Mouse (Mus musculus) heart, embryonic 13.5 days (tissue): ENCODE results near the gene Hoxb4. TPM values are rescaled to one million over a fixed set of nuclear protein-coding genes. Genes with fewer than 3 reads are reported as not detected.
A peak's percentile ranks its signal among the peaks of the same experiment; 100 is the strongest.

Experiments used
- ATAC-seq: fragments of 200-750 bp; cut with Nextera tagmentation; 2 replicates; pipeline ENCODE4 v1.8.0; 2017; ENCODE audit warnings: moderate TSS enrichment; ENCODE audit not compliant: insufficient number of reproducible peaks, low FRiP score, low TSS enrichment; ENCODE audit errors: extremely low read depth
- H3K27ac ChIP-seq: fragments of 300-500 bp; sonication (generic); replicated peaks from 2 replicates; pipeline ENCODE4 v1.5.1; 2015; ENCODE audit warnings: moderate library complexity, mild to moderate bottlenecking, inconsistent platforms
- H3K27me3 ChIP-seq: fragments of 300-500 bp; sonication (generic); replicated peaks from 2 replicates; pipeline ENCODE4 v1.6.1; 2015; ENCODE audit warnings: mild to moderate bottlenecking, inconsistent platforms
- H3K36me3 ChIP-seq: fragments of 300-500 bp; sonication (generic); 2 replicates; pipeline ENCODE4 v1.6.1; 2015; ENCODE audit warnings: mild to moderate bottlenecking, inconsistent platforms
- H3K4me1 ChIP-seq: fragments of 300-500 bp; sonication (generic); 2 replicates; pipeline ENCODE4 v1.6.1; 2015; ENCODE audit warnings: inconsistent platforms
- H3K4me2 ChIP-seq: fragments of 300-500 bp; sonication (generic); 2 replicates; pipeline ENCODE4 v1.6.1; 2015; ENCODE audit warnings: inconsistent platforms, mild to moderate bottlenecking, moderate library complexity
- H3K4me3 ChIP-seq: fragments of 300-500 bp; sonication (generic); 2 replicates; pipeline ENCODE4 v1.5.1; 2015; ENCODE audit warnings: moderate library complexity, mild to moderate bottlenecking, inconsistent platforms
- H3K9ac ChIP-seq: fragments of 300-500 bp; sonication (generic); 2 replicates; pipeline ENCODE4 v1.6.1; 2015; ENCODE audit warnings: inconsistent platforms, mild to moderate bottlenecking, moderate library complexity
- H3K9me3 ChIP-seq: fragments of 300-500 bp; sonication (generic); 2 replicates; pipeline ENCODE4 v1.6.1; 2016; ENCODE audit warnings: inconsistent platforms
- WGBS: fragments of 180-500 bp; shearing (Covaris S2); methylation state at CpG from one replicate; pipeline ENCODE4 v1.1.7; 2015; ENCODE audit warnings: mixed read lengths; 5-methylcytosine and 5-hydroxymethylcytosine counted together
- polyA plus RNA-seq: library from polyadenylated mRNA; unstranded; fragments of >200 nt; fragmentation: Nextera tagmentation; extraction: Ambion mirVana; gene quantifications from 2 replicates; pipeline ENCODE4 v1.2.1, GENCODE M21; 2015

The Hoxb4 gene
- polyA plus RNA-seq, 1 experiment from 2014 or later: 0.59 TPM

GRCm38 (mm10) chr11:96302381-96303150, 15.5 kb upstream of the Hoxb4 start:
- H3K4me3 ChIP-seq: peak overlapping the region; percentile 43; the same call in 1 of the 2 replicates
- H3K4me2 ChIP-seq: peak overlapping the region; percentile 63; the same call in 1 of the 2 replicates
- H3K27me3 ChIP-seq: peaks cover 100% of the 10 kb centered on the region
- no peaks in the 10 kb centered on the region for H3K36me3 ChIP-seq
- H3K9ac ChIP-seq: no peak overlapping the region
- WGBS: 8% methylated on average over 23 of the region's 23 CpGs
- no peak for ATAC-seq
- no peaks in the 10 kb centered on the region for H3K9me3 ChIP-seq
- H3K4me1 ChIP-seq: peaks cover 6% of the 10 kb centered on the region
- no peak overlapping the region for H3K27ac ChIP-seq

- under 1% methylated on average over 69 of the region's 69 CpGs for WGBS
- no peak for ATAC-seq
- Histone ChIP-seq H3K9me3 (no peaks in the 10 kb centered on the region), H3K27me3 (peaks cover 100% of the 10 kb centered on the region), H3K36me3 (no peaks in the 10 kb centered on the region), H3K27ac (peak within 1 kb of the TSS; percentile 48; the same call in 1 of the 2 replicates), H3K4me1 (peaks cover 6% of the 10 kb centered on the region), H3K9ac (peak within 1 kb of the TSS; percentile 70), H3K4me3 (peak within 1 kb of the TSS; percentile 43), H3K4me2 (peak within 1 kb of the TSS; percentile 63)
Observed at GRCm38 (mm10) chr11:96303151-96304099, 14.6 kb upstream of the Hoxb4 start, which contains the start of gene Hoxb5. Hoxb5 (plus strand) TSS chr11:96303336.

- ATAC-seq: no peak
- Histone ChIP-seq H3K4me2 (peak overlapping the region; percentile 63), H3K4me1 (no peaks in the 10 kb centered on the region; the same call in 1 of the 2 replicates), H3K27ac (no peak overlapping the region), H3K9me3 (no peaks in the 10 kb centered on the region), H3K36me3 (no peaks in the 10 kb centered on the region), H3K4me3 (peak overlapping the region; percentile 43), H3K27me3 (peaks cover 100% of the 10 kb centered on the region), H3K9ac (peak overlapping the region; percentile 70)
- WGBS: 2% methylated on average over 38 of the region's 38 CpGs
Observed at GRCm38 (mm10) chr11:96304381-96305195, 13.5 kb upstream of the Hoxb4 start.

DNA sequence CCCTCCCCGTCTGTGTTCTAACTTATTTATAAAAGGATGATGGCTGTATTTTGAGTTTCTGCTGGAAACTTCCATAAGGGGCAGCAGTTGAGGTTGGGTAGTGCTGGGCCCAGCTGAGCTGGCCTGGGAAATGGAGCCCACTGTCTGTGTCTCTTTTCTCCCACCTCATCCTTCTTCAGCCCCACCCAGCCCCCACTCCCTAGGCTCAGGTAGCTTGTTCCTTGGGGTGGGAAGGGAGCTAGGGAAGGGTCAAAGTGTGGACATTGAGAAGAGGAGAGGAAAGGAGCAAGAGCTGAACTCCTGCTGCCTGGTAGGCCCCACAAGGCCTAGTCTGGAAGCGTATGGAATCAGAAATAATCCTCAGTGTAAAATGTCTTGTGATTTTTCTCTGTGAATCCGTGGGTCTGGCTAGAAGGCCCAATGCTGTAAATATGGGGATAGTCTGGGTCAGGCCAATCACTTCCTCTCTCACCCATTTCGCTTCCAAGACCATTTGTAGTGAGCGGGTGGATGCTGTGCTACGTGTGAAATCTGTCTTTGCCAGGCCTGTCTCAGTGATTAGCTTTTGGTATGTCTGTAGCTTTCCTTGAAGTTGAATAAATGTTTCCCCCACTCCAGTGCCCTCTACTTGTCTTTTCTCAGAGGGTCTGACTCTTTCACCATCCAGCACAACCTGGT, 12.4 kb upstream of the Hoxb4 start:
- no peak overlapping the region for H3K27ac ChIP-seq
- no peaks in the 10 kb centered on the region for H3K36me3 ChIP-seq
- H3K4me2 ChIP-seq: peak overlapping the region; percentile 15
- H3K4me1 ChIP-seq: no peaks in the 10 kb centered on the region; the same call in 1 of the 2 replicates
- peak overlapping the region; percentile 43 for H3K4me3 ChIP-seq
- no peaks in the 10 kb centered on the region for H3K9me3 ChIP-seq
- ATAC-seq: no peak
- H3K27me3 ChIP-seq: peaks cover 100% of the 10 kb centered on the region
- WGBS: 57% methylated on average over 6 of the region's 6 CpGs
- H3K9ac ChIP-seq: peak overlapping the region; percentile 20; the same call in 1 of the 2 replicates

DNA sequence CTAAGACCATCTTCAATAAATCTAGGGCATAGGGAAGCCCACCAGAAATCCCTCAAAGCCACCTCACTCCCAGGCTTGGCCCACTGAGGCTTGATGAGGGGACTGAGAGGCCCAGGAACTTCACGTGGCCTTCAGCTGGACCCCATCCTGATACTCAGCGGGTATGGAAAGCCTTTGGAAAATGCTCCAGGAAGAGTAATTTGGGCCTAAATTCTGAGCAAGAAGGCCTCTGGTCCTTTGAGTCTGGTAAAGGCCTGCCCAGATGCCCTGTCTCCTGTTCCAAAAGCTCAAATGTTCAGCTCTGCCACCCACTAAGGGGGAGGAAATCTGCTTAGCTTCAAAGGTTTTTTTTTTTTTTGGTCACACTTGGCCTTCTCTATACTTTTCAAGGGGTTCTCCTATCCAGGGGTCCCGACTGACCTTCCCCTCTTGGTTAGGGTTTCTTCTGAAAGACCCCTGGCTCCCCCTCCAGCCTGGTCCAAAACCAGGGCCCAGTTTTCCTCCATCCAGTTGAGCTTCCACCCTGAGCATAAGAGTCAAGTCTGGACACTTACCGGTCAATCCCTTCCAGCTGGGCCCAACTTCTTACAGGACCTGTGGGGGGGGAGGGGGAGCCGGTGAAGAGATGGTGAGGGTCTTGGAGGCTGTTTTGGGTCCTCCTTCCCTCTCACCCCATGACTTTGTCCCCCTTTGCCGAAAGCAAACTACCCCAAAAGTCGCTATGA, 11.7 kb upstream of the Hoxb4 start:
- no peak for ATAC-seq
- Histone ChIP-seq H3K4me1 (0 out of 2 replicates have a peak, but pooled peaks cover 4% of the 10 kb centered on the region), H3K36me3 (no peaks in the 10 kb centered on the region), H3K9me3 (no peaks in the 10 kb centered on the region), H3K27me3 (peaks cover 100% of the 10 kb centered on the region), H3K9ac (no peak overlapping the region), H3K27ac (no peak overlapping the region), H3K4me3 (peak overlapping the region; percentile 15), H3K4me2 (peak overlapping the region; percentile 3)
- WGBS: 24% methylated on average over 7 of the region's 7 CpGs

DNA sequence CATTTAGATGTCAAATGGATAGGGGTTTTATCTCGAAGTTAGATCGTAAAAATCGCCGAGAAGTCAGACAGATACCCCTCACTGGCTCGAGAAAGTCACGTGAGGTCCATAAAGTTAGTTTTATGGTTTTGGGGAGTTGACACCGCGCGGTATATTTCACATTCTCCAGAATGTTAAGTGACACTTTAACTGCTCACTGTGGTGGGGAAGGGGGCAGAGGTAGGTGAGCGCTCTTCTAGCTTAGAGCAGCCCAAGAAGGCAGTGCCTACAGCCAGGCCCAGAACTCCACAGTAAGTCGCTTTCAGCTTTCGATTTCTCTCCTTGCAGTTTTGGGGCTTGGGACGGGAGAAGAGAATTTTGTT, 11.2 kb upstream of the Hoxb4 start:
- Histone ChIP-seq H3K9me3 (no peaks in the 10 kb centered on the region), H3K36me3 (no peaks in the 10 kb centered on the region), H3K4me3 (peak overlapping the region; percentile 15; the same call in 1 of the 2 replicates), H3K27ac (no peak overlapping the region), H3K9ac (no peak overlapping the region), H3K4me2 (no peak overlapping the region; the same call in none of the 2 replicates), H3K27me3 (peaks cover 100% of the 10 kb centered on the region), H3K4me1 (peaks cover 8% of the 10 kb centered on the region; the same call in 1 of the 2 replicates)
- 17% methylated on average over 13 of the region's 13 CpGs for WGBS
- no peak for ATAC-seq

DNA sequence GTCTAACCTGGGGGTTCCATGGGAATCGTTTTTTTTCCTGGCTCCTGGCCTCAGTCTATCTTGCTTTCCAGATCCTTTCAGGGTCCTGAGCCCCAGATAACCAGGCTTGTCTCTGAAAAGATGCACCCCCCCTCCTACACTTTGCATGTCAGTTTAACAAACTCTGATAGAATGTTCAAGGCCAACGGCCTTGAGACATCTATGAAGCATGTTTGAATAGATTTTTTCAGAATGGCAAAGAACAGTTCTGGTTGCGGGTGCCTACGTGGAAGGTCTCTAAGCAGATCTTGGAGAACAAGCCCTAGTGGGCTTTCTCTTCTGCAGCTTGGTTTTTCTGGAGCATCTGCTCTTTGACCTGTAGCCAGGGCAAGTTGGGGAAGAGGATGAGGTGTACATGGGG, 9.3 kb upstream of the Hoxb4 start:
- H3K4me3 ChIP-seq: peak overlapping the region; percentile 5; the same call in 1 of the 2 replicates

DNA sequence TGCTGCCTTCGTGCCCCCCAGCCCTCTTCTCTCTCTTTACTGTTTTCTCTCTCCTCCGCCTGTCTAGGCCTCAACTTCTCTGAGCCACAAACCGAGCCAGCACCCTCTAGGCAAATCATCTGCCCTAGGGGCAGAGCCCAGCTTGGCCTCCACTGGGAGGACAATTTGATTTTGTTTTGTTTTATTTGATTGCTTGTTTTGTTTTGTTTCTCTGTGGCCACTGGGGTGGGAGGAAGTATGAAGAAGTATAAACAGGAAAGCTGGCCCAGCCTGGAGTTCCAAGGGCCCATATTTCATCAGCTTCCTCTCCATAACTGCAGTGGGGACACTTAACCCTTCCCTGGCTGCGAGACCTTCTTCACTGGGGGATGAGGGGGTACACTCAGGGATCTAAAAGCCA, 8.8 kb upstream of the Hoxb4 start:
- H3K9me3 ChIP-seq: no peaks in the 10 kb centered on the region
- 24% methylated on average over 4 of the region's 4 CpGs for WGBS
- H3K36me3 ChIP-seq: no peaks in the 10 kb centered on the region
- H3K4me2 ChIP-seq: 0 out of 2 replicates have a peak overlapping the region, but pooled peaks have one; percentile 6
- H3K4me3 ChIP-seq: peak overlapping the region; percentile 5; the same call in 1 of the 2 replicates
- peaks cover 100% of the 10 kb centered on the region for H3K27me3 ChIP-seq
- no peak for ATAC-seq
- H3K9ac ChIP-seq: no peak overlapping the region
- H3K4me1 ChIP-seq: peaks cover 11% of the 10 kb centered on the region; the same call in 1 of the 2 replicates
- no peak overlapping the region for H3K27ac ChIP-seq

More for the DNA sequence above, 9.3 kb upstream of the Hoxb4 start:
- Histone ChIP-seq H3K9ac (no peak overlapping the region), H3K27ac (no peak overlapping the region), H3K27me3 (peaks cover 100% of the 10 kb centered on the region), H3K9me3 (no peaks in the 10 kb centered on the region), H3K4me2 (0 out of 2 replicates have a peak overlapping the region, but pooled peaks have one; percentile 6), H3K4me1 (peaks cover 11% of the 10 kb centered on the region; the same call in 1 of the 2 replicates), H3K36me3 (no peaks in the 10 kb centered on the region)
- no peak for ATAC-seq
- 17% methylated on average over 4 of the region's 4 CpGs for WGBS

DNA sequence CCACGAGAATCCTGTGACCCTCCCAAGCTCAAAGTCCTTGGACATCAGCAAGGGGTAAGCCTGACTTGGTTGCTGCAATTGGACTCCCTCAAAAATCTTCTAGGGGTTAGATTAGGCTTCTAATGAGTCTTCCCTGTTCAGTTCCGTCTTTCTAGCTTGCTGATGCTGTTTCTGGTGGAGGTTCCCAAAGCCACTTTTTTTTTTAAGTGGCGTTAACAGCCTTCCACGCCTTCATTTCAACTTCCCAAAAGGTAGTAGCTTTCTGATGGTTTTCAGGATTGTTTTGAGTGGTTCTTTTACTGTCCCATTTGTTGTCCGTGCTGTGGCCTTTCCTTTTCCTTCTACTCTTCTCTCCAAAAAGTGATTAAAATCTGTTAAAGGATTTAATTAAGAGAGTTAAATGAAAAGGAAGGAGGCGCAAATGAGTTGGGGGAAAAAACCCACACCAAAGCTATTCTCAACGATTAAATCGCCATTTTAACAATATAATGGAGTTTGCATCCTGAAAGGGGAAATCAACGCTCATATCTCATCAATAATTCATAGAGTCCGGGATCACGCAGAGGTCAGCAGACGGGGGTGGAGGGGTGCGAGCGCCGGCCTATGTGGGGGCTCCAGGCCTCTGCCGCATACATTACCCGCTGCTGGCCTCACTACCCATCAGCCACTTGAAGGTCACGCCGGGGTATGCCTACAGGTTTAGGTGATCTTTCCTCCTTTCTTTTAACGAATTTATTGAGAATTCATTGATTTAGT, 7.7 kb upstream of the Hoxb4 start:
- no peaks in the 10 kb centered on the region for H3K36me3 ChIP-seq
- no peaks in the 10 kb centered on the region for H3K9me3 ChIP-seq
- peak overlapping the region; percentile 47; the same call in 1 of the 2 replicates for H3K4me3 ChIP-seq
- peak overlapping the region; percentile 64 for H3K4me2 ChIP-seq
- WGBS: 12% methylated on average over 20 of the region's 20 CpGs
- H3K27ac ChIP-seq: no peak overlapping the region
- H3K4me1 ChIP-seq: peaks cover 11% of the 10 kb centered on the region; the same call in 1 of the 2 replicates
- H3K9ac ChIP-seq: no peak overlapping the region
- ATAC-seq: no peak
- peaks cover 100% of the 10 kb centered on the region for H3K27me3 ChIP-seq
